Mouse (Mus musculus): ENCODE results near the gene Rtraf.

Rtraf gene

DNA sequence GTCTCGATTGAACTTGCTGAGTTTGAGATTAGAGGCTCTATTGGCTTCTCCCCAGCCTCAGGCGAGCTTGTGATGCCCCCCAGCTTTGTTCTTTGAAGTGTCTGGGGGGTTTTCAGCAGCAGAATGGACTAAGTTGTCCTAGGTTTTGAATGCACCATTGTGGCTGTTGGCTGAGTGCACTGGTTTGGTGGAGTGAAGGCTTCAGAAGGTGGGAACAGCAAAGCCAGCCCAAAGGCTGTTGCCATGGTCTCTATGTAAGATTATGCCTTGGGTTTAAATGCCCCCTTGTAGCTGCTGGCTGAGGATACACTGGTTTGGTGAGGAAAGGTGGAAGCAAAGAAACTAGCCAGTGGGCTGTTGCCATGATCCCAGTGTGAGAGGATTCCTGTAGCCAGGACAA is 23.1 kb downstream of the Rtraf start:
- no peak for DNase-seq (ENCODE audit: low spot score in 2 of 2)

DNA sequence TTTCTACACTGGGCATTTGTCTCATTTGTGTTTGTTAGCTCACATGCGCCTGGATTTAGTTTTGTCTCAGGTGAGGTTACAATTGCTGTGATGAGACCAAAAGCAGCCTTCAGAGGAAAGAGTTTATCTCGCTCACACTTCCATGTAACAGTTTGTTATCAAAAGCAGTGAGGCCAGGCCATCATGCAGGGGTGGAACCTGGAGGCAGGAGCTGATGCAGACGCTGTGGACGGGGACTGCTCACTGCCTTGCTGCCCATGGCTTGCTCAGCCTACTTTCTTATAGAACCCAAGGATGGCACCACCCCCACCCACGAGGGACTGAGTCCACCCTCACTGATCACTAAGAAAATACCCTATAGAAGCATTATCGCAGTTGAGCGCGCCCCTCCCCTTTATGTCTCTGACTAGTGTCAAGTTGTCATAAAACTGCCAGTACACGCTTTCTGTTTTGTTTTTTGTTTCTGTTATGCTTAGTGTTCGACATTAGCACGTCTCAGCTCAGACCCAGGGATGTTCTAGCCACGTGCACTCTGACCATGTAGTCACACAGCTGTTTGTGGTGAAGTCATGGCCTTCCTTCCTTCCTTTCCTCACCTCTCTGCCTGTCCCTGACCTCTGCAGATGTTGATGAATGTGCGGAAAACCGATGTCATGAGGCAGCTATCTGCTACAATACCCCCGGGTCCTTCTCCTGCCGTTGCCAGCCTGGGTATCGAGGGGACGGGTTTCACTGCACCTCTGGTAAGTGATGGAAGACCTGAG is 26.9 kb downstream of the Rtraf start:
- DNase-seq (ENCODE audit: low spot score in 2 of 2), result no peak

DNA sequence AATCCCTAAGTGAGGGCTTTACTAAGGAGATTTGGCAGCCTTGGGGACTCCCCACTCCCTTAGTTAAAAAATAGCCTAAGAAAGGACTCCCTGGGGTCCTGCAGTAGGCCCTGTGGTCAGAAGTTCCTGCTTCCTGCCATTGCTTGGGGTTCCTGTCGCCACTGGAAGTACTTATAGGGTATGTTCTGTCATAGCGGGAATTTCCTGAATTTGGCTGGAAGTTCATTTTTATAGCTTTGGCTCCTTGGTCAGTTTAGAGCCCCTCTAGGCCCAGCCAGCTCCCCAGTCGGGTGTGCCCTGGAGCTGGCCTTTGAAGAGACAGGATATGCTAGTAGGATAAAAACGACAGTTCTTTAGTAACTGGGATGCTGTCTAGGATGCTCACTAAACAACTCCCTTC is 28.7 kb downstream of the Rtraf start:
- no peak for DNase-seq (ENCODE audit: low spot score in 2 of 2)

DNA sequence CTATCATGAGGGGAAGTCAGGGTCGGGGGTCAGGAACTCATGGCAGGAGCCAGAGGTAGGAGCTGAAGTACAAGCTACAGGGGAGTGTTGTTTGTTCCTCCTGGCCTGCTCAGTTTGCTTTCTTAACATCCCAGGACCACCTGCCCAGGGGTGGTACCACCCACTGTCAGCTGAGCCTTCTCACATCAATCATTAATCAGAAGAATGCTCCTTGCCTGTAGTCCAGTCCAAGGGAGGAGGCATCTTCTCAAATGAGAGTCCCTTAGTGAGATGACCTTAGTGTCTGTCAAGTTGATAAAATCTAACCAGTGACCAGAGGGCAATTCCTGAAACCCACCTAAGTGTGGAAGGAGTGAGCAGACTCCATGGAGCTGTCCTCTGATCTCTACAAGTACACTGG is 35.2 kb downstream of the Rtraf start:
- DNase-seq (ENCODE audit: low spot score in 2 of 2), result no peak

DNA sequence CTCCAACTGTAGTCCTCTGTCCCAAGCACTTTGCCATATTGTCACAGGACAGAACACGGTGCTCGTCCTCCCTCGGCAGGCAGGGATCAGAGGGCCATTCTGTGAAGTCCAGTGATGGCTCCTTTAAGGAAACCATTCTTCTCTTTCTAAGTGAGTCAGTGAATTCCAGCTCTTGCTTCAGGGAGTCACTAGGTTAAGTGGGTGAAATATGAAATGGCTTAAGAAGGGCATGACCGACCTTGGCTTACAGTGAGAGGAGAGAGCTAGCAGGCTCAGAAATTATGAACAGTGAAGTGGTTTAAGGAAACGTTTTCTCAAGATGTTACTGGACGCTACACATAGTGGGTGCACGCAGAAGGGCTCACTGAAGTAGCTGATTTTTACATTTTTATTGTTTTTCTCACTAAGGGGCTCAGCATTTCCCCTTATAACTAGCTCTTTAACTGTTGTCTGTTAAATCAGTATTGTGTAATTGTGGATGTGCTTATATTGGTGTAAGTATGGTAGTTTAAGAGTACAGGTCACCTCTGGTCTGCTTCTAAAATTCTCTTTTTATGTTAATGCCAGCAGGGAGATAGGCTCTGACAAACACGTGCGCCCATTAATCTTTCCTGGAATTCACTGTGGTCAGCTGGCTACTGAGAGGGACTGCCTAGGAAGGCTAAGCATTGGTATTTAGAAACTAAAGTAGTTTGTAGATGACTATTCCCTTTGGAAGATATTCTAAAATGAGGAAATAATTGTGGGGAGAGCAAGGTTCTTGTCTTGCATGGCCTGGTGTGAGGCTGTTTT is 37.6 kb downstream of the Rtraf start:
- DNase-seq (ENCODE audit: low spot score in 2 of 2), result no peak

DNA sequence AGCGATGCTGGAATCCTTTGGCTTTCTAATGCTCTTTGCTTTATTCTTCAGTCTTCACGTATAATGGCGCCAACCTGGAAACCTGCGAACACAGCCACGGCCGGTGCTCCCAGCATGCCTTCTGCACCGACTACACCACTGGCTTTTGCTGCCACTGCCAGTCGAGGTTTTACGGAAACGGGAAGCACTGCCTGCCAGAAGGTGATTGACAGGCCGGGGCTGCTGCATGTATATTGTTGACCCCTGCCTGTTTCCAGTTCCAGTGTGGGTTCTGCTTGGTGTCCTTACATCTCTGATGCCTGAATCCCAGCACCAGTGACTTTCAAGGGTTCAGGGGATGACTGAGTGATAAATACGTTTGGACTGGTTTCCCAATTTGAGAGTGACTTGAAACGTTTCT is 45.7 kb downstream of the Rtraf start:
- no peak for DNase-seq (ENCODE audit: low spot score in 2 of 2)

DNA sequence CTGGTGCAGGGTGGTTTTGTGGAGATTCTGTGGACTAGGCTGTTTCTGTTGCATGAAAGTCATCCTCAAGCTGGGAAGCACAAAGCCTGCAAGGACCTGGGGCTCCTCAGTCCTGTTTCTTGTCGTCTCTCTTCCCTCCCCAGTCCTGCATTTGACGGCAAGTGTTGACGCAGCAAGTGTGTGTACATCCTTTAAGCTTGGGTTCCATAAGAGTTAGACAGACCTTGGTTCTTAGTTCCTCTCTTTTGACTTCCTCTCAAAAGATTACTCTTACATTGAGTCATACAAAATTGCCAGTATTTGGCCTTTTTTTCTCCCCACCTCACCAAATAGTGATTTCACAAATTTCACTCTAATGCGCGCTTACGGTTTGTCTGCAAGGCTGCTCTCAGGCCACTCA is 46.3 kb downstream of the Rtraf start:
- no peak for DNase-seq (ENCODE audit: low spot score in 2 of 2)

DNA sequence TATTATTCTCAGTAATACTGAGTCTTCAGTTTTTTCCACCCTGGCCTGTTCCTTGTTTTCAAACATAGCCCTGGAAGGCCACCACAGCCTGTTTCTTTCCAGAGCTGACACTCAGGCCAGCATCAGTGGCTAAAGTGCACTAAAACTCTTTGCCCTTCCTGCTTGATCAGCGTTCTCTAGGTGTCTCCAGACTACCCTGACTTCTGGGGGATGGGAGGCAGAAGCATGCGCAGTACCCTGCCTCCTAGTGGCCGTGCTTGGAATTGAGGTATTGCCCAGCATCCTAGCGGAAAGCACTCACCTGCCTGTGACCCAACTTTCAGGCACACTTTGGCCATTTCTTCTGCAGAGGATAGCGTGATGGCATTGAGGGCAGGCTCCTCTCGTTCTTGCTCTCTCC is 46.7 kb downstream of the Rtraf start:
- no peak for DNase-seq (ENCODE audit: low spot score in 2 of 2)

DNA sequence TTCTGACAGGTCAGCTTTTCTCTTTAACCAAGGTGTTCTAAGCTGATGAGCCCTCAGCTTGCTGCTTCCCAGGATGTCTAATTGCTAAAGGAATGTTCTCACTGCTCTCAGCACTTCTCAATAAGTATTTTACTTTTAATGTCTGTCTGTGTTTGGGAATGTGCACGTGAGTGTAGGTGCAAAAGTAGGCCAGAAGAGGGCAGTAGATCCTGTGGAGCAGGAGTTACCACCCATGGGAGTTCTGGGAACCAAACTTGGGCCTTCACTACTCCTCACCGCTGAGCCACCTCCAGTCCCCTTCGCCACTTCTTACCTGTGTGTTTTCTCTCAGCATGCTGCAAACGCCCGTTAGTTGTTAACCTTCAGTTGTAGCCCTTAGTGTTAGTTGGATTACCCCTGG is 47.4 kb downstream of the Rtraf start:
- no peak for DNase-seq (ENCODE audit: low spot score in 2 of 2)

DNA sequence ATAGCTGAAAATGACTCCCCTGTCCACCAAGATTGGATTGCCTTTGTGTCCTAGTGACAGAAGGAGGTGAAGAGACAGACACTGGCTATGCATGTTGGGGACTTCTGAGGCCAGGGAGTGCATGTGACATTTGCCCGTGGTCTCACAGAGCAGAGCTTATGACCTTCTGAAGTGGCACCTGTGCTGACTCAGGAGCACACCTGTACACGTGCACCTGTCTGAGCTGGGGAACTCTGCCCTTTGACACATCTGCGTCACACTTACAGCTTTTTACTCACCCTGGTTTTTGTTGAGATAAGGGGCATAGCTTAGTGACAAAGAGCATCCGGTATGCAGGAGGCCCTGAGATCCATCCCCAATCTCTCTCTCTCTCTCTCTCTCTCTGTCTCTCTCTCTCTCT is 48.1 kb downstream of the Rtraf start:
- DNase-seq (ENCODE audit: low spot score in 2 of 2), result no peak

DNA sequence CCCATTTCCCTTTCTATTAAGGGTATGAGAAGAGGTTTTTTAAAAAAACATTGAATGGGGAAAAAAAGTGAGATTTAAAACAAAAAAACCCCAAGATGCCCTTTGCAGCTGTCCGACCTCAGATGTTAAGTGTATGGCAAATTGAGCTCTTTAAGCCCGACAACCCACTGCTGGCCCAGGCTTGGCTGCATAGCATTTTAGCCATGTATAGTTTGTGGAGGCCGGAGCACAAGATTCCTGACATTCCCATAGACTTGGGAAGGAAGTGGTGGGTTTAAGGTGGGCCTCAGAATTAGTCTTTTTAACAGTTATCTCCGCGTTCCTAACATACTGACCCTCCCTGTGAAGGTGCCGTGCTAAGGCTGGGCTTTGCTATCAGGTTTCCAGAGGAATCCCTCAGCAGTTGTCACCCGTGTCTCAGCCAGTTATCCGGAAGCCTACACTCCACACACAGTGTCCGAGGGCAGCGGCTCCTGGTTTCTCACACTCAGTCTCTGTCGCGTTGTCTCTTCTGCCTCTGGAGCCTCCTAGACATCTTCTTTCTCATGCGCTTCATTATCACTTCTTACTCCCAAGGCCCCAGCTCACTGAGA is 49.5 kb downstream of the Rtraf start:
- no peak for DNase-seq (ENCODE audit: low spot score in 2 of 2)

DNA sequence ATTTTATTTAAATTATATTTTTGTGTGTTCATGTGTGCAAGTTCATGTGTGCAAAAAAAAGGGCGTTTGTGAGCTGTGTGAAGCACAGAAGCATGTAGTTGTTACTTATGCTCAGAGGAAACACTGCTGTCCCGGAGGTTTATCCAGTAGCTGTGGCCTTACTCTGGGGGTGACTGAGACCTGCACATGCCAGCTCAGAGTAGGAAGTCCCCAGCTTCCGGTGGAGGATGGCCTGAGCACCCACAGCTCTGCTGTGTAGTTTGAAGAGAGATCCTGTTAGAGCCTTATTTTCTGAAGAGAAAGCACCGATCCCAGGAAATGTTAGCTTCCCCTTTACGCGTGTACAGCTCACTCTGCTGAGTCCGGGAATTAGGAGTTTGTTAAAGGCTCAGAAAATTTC is 52.5 kb downstream of the Rtraf start:
- no peak for DNase-seq (ENCODE audit: low spot score in 2 of 2)

DNA sequence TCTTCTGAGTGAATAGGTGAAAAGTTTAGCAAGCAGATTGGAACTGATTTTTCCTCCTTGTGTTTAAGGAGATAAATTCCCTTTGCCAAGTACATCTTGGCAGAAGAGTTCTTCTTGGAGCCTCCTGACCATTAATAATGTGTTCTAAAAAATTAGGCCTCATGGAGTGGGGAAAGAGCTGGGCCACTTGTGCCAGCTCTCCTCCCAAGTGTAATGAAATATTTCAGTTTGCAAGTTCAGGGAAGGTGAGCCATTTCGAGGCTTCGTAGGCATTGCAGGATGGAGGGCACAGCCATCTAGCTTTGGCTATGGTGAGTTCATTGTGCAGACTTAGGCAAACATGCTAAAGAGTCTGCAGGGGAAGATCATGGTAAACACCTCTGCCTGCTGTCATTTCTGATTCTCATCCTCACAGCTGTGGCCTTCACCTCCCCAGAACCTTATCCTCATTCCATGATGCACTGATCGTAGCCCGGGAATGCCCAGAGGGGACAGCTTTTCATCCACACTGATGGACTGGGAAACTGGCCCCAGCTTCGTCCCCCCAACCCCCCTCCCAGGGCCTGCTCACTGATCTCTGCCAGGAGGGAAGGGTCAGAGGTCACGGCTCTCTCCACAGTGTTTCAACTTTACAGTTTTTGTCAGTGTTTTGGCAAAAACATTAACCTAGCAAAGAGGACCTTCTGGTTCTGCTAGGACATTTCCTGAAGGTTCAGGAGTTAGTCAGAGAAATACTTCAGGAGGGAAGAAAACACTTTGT is 54.0 kb downstream of the Rtraf start:
- DNase-seq (ENCODE audit: low spot score in 2 of 2), result no peak

DNA sequence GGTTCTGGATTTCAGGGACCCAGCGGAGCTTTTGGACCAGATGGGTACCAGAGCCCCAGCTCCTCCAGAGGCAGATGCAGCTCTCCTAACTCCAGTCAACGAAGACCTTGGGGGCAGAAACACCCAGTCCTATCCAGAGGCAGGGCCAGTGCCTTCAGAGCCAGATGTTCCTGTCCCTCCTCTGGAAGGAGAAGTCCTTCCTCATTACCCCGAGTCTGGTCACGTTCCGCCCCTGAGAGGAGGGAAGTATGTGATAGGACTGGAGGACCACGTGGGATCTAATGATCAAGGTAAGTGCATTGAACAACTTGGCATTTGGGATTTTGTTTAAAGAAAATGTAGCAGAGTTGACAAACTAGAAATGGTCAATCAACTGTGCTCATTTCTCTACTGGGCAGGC is 55.0 kb downstream of the Rtraf start:
- no peak for DNase-seq (ENCODE audit: low spot score in 2 of 2)

DNA sequence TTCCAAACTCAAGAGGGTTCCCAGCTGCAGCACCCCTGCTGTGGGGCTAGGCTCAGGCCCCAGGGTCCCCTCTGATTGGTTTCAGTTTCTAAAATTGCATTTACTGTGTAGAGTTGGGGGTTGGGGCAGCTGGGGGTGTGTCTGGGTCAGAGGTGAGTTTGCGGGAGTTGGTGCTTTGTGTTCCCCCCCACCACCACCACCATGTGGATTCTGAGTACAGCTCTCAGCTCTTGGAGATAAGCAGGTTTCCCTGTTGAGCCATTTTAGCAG is 57.3 kb downstream of the Rtraf start:
- DNase-seq (ENCODE audit: low spot score in 2 of 2), result no peak

DNA sequence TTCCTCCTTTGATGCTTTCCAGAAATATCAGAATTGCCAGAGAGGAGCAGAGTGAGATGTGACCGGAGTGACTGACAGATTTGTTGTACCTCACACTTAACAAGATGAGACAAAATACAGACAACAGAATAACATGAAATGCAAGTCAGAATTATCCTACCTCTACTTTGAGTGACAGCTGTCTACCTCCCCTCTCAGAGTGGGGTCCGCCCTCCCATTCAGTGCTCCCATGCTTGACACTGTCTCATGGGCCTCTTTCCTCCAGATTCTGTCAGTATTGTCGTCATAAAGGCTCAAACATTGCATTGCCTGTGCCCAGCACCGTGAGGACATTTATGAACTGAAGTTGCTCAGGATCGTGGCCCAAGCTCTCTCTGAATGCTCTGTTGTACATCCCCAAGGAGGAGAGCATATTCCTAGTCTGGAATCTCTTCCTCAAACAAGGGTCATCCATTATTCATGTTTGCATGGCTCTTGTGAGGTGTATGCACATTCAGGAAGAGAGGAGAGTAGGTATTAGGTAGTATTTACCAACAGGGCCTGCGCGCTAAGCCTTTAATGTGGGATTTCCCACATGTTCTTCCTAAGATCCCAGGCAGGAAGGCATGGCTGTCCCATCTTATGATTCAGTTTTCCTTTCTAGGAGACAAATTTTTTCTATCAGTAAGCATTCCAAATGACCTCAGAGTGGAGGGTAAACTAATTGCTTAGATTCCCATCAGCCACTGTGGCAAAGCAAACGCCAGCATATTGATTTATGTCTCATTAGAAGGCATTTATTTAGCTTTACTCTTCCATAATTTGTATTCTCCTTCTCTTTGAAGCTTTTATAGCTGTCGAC is 57.9 kb downstream of the Rtraf start:
- no peak for DNase-seq (ENCODE audit: low spot score in 2 of 2)

DNA sequence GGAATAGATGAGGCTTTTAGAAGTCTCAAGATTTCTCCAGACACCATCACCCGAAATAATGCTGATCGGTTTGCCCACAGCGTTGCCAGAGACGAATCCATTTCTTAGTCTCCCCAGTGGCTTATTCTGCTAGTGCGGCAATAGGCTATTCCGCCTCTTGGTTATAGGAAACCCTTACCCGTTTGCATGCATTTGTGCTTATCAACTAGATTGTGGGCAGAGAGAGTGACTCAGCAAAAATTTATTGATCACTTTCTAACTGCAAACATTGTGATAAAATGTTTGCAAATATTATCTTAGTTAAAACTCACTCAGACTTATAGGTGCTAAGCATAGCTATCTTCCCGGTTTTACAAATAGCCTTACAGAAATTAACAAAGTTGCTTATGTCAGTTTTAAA is 59.3 kb downstream of the Rtraf start:
- DNase-seq (ENCODE audit: low spot score in 2 of 2), result no peak

DNA sequence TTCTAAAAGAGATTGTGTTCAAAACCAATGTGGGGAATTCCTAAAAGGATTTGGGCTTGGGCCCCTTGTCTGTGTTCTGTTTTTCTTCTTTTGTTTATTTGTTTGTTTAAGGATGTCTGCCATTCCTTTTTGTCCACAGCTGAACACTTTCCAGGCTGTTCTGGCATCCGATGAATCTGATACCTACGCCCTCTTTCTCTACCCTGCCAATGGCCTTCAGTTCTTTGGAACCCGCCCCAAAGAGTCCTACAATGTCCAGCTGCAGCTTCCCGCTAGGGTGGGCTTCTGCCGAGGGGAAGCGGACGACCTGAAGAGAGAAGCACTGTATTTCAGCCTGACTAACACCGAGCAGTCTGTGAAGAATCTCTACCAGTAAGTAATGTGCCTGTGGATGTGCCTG is 60.1 kb downstream of the Rtraf start:
- DNase-seq (ENCODE audit: low spot score in 2 of 2), result no peak

DNA sequence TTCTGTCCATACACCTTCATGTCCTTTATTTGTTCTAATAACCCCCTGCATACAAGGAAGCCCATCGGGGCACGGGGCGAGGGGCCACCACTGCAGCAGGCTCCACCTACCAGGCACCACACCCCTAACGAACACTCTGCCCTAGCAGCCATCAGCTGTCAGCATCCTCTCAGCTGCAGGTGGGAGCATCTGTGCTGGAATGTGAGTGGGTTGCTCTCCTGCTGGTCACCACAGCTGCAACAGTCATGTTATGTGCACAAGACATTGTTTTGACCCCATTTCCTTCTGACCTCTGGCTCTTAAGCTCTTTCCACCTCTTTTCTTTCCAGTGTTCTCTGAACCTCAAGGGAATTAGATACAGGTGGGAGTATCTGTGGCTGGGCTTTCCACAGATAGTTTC is 61.6 kb downstream of the Rtraf start:
- DNase-seq (ENCODE audit: low spot score in 2 of 2), result no peak

Data from frontal cortex, postnatal 14 days (tissue).